Mouse (Mus musculus) megakaryocyte, embryonic 14.5 days (primary cell): ENCODE data around the gene Olfr455. TPM values are rescaled to one million over a fixed set of nuclear protein-coding genes. Genes with fewer than 3 reads are reported as not detected.

Experiments
- H3K27me3 ChIP-seq: replicated peaks from 2 replicates; pipeline ENCODE3; 2012; ENCODE audit warnings: inconsistent platforms
- H3K36me3 ChIP-seq: replicated peaks from 2 replicates; pipeline ENCODE3; 2012; ENCODE audit warnings: low read length, inconsistent platforms, mixed read lengths
- H3K4me1 ChIP-seq: 2 replicates; pipeline ENCODE4 v1.6.1; 2012; ENCODE audit warnings: inconsistent platforms
- H3K4me3 ChIP-seq: replicated peaks from 2 replicates; pipeline ENCODE3; 2012; ENCODE audit warnings: moderate library complexity, mild to moderate bottlenecking, inconsistent platforms
- H3K9me3 ChIP-seq: 2 replicates; pipeline ENCODE4 v1.6.1; 2012; ENCODE audit warnings: inconsistent platforms
- FLI1 ChIP-seq: IDR thresholded peaks from 2 replicates; pipeline ENCODE4 v1.6.1; 2012; ENCODE audit warnings: low read length, inconsistent platforms, mixed read lengths
- GATA1 ChIP-seq: IDR thresholded peaks from 3 replicates; pipeline ENCODE4 v1.6.1; 2012; ENCODE audit warnings: mixed read lengths, low read length, inconsistent platforms, borderline replicate concordance
- polyA plus RNA-seq: library from polyadenylated mRNA; stranded (reverse); fragments of >175 nt; gene quantifications from 2 replicates; pipeline ENCODE4 v1.2.3, GENCODE M21; 2012; ENCODE audit warnings: low replicate concordance; ENCODE audit not compliant: insufficient read depth

The Olfr455 gene
- not detected in 2 replicates for polyA plus RNA-seq

DNA sequence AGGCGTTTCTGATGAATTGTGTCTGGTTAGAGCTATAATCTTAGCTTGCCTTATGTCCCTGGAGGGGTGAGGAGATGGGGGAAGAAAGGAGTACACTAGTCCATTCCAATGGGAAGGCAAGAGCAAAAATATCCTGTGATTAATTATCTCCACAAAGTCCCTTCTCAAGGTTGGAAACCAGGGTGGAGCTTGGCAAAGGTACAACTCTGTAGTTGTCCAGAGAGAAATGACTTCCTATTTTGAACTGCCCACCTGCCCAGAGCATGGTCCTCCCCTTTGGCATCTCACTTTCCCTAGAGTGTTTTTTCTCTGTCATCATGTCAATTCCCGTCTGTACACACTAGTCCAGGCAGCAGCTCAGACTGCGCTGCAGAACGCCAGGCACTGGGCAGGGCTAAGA lies at the start of gene Olfr455:
Gene Olfr455 (minus strand): TSS at position 127 of the 400 bp plus-strand sequence.
- Histone ChIP-seq H3K9me3 (no peaks in the 10 kb centered on the region), H3K36me3 (no peaks in the 10 kb centered on the region), H3K4me1 (no peaks in the 10 kb centered on the region), H3K27me3 (no peaks in the 10 kb centered on the region), H3K4me3 (no peak within 1 kb of the TSS)
- TF ChIP-seq GATA1 (no peak), FLI1 (no peak)

DNA sequence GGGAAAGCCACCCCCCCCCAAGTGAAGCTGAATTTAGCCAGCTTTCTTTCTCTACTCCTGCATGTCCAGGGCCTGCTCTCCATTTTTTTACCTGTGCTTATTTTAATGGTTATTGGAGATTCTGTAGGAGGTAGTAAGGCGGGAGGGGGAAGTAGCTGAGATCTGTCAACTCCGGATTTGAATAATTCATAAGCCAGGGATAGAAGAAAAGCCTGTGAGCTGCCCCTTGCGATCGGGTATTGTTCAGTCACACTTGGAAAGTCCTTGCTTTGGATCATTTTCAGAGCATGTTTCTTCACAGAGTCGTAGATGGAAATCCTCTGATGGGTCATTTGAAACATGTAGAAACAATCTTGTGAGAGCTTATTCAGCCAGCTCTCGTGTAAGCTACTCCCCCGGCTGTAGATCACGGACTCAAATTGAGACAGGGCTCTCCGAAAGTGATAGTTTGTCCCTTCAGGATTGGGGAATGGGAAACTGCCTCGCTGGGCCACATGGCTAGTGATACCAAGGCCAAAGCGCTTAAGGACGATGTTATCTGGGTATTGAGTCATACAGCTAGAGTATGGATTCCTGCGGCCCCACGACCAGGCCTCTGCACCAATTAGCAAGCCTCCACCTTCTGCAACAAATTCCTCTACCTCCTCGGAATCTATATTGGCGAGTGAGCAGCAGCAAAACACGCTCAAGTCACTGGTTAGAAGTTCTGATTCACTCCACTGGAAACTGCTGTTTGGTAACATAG lies 45.9 kb upstream of the Olfr455 start:
- TF ChIP-seq GATA1 = no peak
- TF ChIP-seq FLI1 = no peak
- Histone ChIP-seq H3K4me3 (no peak overlapping the region), H3K36me3 (no peaks in the 10 kb centered on the region), H3K9me3 (no peaks in the 10 kb centered on the region), H3K4me1 (no peaks in the 10 kb centered on the region), H3K27me3 (no peaks in the 10 kb centered on the region)

GRCm38 (mm10) chr6:42586569-42586968 lies 39.2 kb upstream of the Olfr455 start:
- H3K27me3 ChIP-seq = peaks cover 3% of the 10 kb centered on the region
- no peak overlapping the region for H3K4me3 ChIP-seq
- no peaks in the 10 kb centered on the region for H3K36me3 ChIP-seq
- H3K9me3 ChIP-seq = no peaks in the 10 kb centered on the region
- H3K4me1 ChIP-seq = no peaks in the 10 kb centered on the region; the same call in 1 of the 2 replicates
- no peak for TF ChIP-seq FLI1
- no peak for TF ChIP-seq GATA1

GRCm38 (mm10) chr6:42583488-42583872 lies 36.1 kb upstream of the Olfr455 start:
- H3K27me3 ChIP-seq = peaks cover 3% of the 10 kb centered on the region
- H3K36me3 ChIP-seq = no peaks in the 10 kb centered on the region
- H3K4me1 ChIP-seq = no peaks in the 10 kb centered on the region; the same call in 1 of the 2 replicates
- no peaks in the 10 kb centered on the region for H3K9me3 ChIP-seq
- TF ChIP-seq GATA1 (no peak), FLI1 (no peak)
- H3K4me3 ChIP-seq = peak overlapping the region; percentile 40

GRCm38 (mm10) chr6:42582741-42583487 lies 35.5 kb upstream of the Olfr455 start:
- no peaks in the 10 kb centered on the region for H3K36me3 ChIP-seq
- peak overlapping the region; percentile 40 for H3K4me3 ChIP-seq
- TF ChIP-seq FLI1 = no peak
- TF ChIP-seq GATA1 = no peak
- no peaks in the 10 kb centered on the region; the same call in 1 of the 2 replicates for H3K4me1 ChIP-seq
- H3K27me3 ChIP-seq = peaks cover 3% of the 10 kb centered on the region
- no peaks in the 10 kb centered on the region for H3K9me3 ChIP-seq

- Histone ChIP-seq H3K27me3 (peaks cover 3% of the 10 kb centered on the region), H3K36me3 (no peaks in the 10 kb centered on the region), H3K4me1 (no peaks in the 10 kb centered on the region; the same call in 1 of the 2 replicates), H3K4me3 (no peak overlapping the region), H3K9me3 (no peaks in the 10 kb centered on the region)
- TF ChIP-seq GATA1 (no peak), FLI1 (no peak)
These were observed 31.3 kb upstream of the Olfr455 start for GRCm38 (mm10) chr6:42578678-42579077.

DNA sequence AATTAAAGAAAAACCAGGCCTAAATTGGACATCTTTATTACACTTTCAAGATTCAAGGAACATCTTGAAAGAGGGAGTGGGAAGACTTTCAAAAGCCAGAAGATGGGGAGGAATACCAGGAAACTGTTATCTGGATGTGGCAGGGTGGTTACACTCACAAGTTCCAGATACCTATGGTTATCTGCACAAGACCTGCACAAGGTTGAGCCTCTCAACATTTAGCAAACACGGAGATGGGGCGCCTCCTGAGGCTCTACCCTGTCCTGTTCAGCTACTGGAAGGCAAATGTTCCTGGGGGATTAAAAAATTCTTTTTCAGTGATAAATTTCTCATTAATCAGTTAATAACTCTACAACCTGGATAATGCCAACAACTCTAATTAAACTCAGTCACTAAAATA lies 30.0 kb upstream of the Olfr455 start:
- Histone ChIP-seq H3K4me3 (no peak overlapping the region), H3K4me1 (no peaks in the 10 kb centered on the region), H3K9me3 (no peaks in the 10 kb centered on the region), H3K27me3 (no peaks in the 10 kb centered on the region), H3K36me3 (no peaks in the 10 kb centered on the region)
- TF ChIP-seq FLI1 (no peak), GATA1 (no peak)

DNA sequence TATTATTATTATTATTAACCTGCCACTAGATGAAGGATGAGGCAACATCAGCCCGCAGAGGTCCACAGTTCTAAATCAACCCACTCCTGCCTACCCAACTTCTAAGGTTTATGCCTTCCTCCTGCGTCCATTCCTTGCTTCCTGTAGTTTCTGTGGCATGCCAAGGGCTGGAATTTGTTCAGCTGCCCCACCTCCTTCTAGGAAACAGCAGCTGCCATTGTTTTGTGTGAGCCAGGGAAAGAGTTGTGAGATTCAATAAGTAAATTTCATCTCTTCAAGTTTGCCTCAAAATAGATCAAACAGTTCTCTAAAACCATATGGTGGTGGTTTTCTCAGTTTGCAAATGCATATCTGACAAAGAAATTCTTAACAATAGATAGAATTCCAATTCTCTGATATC lies 20.8 kb upstream of the Olfr455 start:
- H3K4me3 ChIP-seq = no peak overlapping the region
- TF ChIP-seq FLI1 (no peak), GATA1 (no peak)
- H3K4me1 ChIP-seq = no peaks in the 10 kb centered on the region
- no peaks in the 10 kb centered on the region for H3K27me3 ChIP-seq
- no peaks in the 10 kb centered on the region for H3K9me3 ChIP-seq
- H3K36me3 ChIP-seq = no peaks in the 10 kb centered on the region

DNA sequence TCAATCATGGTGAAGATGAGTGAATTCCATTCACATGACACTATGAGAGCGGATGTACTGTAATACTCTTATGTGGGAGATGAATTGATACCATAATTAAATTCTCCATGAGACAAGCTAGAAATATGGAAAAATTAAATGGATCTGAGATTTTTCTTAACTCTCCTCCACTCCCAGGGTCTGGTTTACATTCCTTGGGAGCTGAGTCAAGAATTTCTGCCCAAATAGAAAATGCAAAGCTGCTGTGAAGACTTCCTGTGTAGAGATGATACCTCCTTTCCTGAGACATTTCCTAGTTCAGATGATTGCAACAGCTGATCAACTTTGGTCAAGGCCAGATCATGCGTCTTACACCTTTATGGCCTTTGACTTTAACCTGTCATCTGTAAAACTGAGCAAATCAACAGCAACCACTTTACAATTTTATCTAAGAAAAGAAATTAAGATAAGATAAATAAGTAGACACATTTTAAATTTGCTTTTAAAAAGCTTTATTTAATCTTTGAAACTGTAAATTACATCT lies 18.8 kb upstream of the Olfr455 start:
- Histone ChIP-seq H3K36me3 (no peaks in the 10 kb centered on the region), H3K4me1 (no peaks in the 10 kb centered on the region), H3K9me3 (no peaks in the 10 kb centered on the region), H3K4me3 (no peak overlapping the region), H3K27me3 (no peaks in the 10 kb centered on the region)
- TF ChIP-seq GATA1 = no peak
- TF ChIP-seq FLI1 = no peak

- Histone ChIP-seq H3K27me3 (peaks cover 2% of the 10 kb centered on the region), H3K4me1 (no peaks in the 10 kb centered on the region), H3K9me3 (no peaks in the 10 kb centered on the region), H3K36me3 (no peaks in the 10 kb centered on the region), H3K4me3 (no peak overlapping the region)
- no peak for TF ChIP-seq FLI1
These were observed 14.9 kb upstream of the Olfr455 start for GRCm38 (mm10) chr6:42562280-42562679.
